Mouse (Mus musculus): ENCODE results near the gene Celf5. TPM values are rescaled to one million over a fixed set of nuclear protein-coding genes. Genes with fewer than 3 reads are reported as not detected.

Celf5 gene
- total RNA-seq, 2 experiments from 2014 or later = 256 to 303 TPM

DNA sequence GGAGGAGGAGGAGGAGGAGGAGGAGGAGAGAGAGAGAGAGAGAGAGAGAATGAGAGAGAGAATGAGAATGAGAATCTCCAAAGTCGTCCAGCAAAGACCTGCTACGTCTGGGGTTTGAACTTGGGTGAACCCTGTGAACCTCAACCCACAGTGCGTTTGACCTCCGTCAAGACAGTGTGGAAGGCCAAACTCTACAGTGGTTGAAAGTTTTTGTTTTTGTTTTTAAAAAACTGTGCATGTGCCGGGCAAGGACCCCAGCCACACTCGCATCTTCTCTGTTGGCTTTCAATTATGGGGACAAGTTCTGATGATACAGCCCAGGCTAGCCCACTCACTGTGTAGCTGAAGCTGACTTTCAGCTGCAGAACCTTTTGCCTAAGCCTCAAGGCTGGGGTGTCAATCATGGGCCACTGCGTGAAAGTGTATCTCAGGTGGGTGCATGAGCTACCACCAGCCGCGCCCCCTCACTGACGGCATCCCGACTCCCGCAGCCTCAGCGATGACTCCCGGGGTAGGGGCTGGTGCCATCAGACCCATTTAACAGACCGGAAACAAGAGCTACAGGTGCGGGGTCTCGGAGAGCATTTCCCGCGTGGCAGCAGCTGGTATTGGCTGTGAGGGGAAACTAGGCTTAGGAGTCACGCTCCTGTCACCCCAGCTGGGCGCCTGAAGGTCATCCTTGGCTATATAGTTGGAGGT is 50.2 kb downstream of the Celf5 start:
- no peak for DNase-seq (ENCODE audit: low spot score in 2 of 2)
- intact Hi-C loops (cut with DNase I) = no loop called here

DNA sequence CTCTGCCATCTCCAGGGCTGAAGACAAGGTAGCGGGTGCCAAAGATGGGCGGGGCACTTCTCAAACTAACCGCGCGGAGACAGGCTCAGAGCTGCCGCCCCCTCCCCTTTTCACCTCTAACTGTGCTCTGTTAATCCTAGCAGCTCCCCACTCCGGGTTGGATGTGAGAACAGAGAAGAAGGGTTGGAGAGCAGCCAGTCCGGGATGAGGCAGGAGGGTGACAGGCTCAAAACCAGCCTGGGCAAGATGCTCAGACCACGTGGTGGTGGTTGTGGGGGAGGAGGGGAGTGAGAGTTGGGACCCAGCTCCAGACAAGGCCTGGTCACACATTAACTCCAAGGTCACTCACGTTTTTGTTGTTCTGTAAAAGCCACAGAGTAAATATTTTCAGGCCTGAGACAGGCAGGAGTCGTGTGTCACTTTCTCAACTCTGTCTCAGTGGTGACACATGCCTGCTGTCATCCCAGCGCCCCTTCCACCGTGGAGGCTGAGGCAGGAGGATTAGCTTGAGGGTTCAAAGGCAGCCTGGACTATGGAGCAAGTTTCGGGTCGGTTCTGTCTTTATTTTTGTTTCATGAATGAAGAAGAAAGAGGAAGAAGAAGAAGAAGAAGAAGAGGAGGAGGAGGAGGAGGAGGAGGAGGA is 50.9 kb downstream of the Celf5 start:
- intact Hi-C loops (cut with DNase I) = loop anchor here (2.0 kb wide), 1 partner anchor 15 kb away; no protein-coding TSS in a partner anchor
- DNase-seq (ENCODE audit: low spot score in 2 of 2) = no peak

DNA sequence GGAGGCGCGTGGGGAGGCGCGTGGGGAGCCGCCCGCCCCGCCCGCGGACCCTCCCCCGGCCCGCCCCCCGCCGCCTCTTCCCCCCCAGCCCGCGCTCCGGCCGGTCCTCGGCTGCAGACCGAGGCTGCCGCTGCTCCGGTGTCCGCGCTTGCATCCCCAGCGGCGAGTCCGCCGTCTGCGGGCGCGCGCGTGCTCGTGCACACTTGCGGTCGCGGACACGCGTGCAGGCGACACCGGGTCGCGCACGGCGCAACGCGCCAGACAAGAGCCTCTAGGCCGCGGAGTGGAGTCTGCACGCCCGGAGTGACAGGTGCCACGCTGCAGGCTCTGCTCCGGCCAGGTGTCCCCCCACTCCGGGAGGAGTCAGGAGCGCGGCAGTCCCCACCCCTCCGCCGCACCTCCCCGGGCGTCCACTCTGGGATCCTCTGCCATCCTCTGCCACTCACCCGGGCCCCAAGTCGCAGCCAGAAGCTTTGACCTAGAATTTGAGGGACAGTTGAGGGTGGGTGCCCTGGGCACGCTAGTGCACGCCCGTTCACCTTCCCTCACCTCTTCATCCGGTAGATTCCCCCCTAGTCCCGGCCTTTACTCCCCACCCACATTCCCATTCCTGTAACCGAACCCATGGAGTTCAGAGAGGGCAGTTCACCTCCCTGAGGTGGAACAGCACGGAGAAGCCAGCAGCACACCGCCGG is 51.5 kb downstream of the Celf5 start:
- intact Hi-C loops (cut with DNase I) = loop anchor here (2.0 kb wide), 1 partner anchor 14 kb away; no protein-coding TSS in a partner anchor
- peak in 1 of 2 experiments; percentile 83 for DNase-seq (ENCODE audit: low spot score in 2 of 2)

DNA sequence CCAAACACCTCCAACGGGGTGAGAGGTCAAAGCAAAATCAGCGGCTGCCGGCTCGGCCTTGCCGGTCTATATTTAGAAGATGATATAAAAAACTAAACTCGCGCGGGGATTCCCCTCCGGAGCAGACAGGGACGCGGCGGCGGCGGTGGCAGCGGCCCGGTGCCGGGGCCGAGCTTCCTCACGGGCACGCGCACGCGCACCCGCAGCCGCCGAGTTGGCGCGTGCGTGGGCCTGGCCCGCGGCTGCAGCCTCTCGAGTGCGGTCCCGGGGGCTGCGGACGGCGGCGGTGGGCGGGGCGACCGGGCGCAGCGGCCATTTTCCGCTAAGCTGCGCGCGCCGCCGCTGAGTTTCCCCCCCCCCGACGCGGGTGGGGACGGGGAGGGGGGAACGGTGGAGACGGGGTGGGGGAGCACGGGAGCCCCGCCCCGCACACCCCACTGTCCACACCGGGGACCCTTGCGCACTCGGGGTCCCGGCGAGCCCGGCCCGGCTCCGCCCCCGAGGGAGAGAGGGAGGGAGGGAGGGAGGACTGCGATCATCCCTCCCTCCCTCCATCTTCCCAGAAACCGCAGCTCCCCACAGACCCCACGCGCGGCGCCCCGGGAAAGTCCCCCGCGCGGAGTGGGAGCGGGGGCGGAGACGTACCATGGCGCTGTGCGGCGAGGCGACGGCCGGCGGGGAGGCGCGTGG is 52.2 kb downstream of the Celf5 start:
- intact Hi-C loops (cut with DNase I) = loop anchor here (2.0 kb wide), 1 partner anchor 13 kb away; no protein-coding TSS in a partner anchor
- peak; percentile 82 to 89 for DNase-seq (ENCODE audit: low spot score in 2 of 2)

DNA sequence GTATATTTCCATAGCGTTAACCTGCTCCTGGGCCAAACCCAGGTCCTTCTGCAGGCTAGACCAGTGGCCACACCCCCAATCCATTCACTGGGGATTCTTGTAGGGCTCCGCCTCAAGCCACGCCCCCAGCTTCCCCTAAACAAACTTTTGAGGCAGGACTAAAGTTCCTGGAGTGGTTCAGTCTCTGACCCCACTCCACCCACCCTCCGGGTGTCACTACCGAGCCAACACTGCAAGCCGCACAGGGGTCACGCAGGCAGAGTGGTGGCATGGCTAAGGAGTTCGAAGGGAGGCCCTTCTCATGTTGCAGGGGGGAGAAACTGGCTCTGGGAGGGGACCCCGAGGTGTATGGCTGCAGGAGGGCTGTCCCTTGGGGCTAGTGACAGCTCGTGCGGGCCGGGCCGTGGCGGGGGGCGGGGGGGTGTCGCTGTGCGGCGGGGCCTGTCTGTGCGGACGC is 52.9 kb downstream of the Celf5 start:
- DNase-seq (ENCODE audit: low spot score in 2 of 2) = peak in 1 of 2 experiments; percentile 69
- intact Hi-C loops (cut with DNase I) = loop anchor here (2.0 kb wide), 1 partner anchor 13 kb away; no protein-coding TSS in a partner anchor

DNA sequence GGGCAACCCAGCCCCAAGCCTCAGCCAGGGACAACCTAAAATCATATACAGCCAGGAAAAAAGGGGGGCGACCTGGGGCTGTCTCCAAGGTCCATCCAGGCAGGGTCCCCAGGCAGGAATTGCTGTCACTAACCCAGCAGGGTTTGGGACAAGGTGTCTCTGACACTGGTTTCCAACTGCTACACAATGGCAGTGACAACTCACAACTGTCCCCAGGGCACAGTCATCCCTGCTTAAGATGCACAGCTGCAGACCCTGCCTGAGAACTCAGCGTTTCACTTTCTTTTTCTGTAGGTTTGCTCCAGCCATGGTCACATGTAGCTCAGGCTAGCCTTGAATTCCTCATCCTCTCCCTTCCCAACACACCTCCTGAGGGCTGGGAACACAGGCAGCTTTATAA is 53.4 kb downstream of the Celf5 start:
- DNase-seq (ENCODE audit: low spot score in 2 of 2) = peak in 1 of 2 experiments; percentile 3
- intact Hi-C loops (cut with DNase I) = no loop called here

DNA sequence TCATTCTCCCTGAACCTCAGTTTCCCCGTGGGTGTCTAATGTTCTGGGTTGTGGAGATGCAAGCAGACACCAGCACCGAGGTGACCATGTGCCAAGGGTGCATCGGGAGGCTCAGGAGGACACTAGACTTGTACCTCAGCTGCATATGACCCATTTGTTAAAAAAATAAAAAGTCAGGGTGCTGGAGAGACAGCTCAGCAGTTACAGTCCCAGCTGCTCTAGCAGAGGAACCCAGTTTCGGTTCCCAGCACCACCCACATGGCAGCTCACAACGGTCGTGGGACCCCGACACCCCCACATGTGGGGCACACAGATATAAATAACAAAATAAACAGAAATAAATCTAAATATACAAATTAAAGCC is 54.0 kb downstream of the Celf5 start:
- intact Hi-C loops (cut with DNase I) = no loop called here
- peak in 1 of 2 experiments; percentile 3 for DNase-seq (ENCODE audit: low spot score in 2 of 2)

DNA sequence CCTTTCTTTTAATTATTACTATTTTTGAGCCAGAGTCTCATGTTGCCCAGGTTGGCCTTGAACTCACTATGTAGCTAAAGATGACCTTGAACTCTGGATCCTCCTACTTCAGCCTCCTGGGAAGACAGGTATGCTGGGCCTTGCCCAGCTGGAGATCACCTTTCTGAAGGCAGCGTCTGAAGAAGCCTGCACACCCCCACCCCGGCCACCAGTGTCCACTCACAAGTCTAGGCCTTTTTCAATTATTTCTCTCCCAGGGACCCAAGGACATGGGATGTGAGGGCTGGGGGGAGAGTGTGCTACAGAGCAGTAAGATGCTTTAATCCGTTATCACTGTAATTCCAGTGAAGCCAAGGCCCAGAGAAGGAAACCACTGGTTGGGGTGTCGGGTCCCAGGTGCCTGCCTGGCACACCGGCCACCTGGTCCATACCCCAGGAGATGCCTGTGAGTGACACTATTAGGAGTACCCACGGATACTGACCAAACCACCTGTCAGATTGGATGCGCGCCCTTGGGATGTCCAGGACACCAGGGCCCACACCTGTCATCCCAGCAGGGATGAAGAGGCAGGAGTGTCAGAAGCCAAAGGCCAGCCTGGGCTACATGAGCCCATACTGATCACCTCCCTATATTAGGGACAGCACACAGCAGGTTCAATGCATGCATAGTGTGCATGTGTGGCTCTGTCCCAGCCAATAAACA is 54.6 kb downstream of the Celf5 start:
- intact Hi-C loops (cut with DNase I) = no loop called here
- DNase-seq (ENCODE audit: low spot score in 2 of 2) = peak in 1 of 2 experiments; percentile 4

DNA sequence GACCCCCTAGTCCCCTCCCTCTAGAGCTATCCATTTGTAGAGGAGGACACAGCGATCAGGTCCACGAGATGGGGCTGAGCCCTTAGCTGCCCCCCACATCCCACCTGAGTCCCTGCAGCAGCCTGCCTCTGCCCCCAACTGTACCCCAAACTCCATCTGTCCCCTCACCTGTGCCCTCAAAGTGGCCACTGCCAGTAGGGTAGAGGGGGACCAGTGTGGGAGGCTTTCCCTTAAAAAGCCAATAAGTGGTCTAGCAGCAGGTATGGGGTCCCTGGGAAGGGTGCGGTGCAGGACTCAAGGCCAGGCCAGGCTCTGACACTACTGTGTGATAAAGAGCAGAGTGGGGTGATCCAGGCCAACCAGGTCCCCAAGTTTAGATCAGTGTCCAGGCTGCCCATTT is 55.2 kb downstream of the Celf5 start:
- no peak for DNase-seq (ENCODE audit: low spot score in 2 of 2)
- intact Hi-C loops (cut with DNase I) = no loop called here

DNA sequence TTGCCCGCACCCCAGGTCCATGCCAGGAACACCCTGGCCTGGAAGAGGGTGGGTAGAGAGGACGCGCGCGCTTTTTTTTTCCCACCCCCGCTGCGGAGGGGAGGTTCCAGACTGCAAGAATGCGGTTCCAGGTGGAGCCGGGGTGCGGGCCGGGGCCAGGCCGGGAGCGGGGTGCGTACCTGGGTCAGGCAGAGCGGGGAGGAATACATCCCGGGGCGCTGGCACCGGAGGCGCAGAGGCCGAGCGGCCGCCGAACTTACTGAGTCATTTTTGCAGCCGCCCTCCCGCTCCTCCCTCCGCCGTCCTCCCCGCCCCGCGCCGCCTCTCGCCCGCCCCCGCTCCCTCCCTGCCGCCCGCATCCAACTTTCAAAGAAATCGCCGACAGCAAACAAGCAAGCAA is 55.6 kb downstream of the Celf5 start:
- peak in 1 of 2 experiments; percentile 63 for DNase-seq (ENCODE audit: low spot score in 2 of 2)
- intact Hi-C loops (cut with DNase I) = no loop called here

DNA sequence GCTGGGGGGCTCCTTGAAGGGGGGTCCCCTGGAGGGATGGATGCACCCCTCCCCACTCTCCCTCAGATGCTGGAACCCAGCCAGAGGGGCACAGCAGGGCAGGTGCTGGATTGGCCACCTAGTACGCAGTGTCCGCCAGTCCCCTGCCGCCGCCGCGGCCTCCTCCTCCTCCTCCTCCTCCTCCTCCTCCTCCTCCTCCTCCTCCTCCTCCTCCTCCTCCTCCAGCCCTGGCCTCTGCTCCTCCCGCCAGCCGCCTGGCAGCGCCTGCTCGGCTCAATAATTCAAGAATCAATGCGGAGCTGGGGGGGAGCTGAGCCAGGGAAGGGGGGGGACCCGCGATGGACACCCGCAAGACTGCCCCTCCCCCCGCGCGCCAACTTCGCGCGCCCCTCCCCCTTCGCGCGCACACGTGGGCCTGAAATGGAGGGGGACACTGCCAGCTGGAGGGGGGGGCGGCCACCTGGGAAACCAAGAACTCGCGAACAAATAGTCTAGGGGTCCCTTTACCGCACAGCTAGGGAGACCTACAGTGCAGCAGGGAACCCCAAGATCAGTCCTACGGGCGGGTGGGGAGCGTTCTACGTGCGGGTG is 56.3 kb downstream of the Celf5 start:
- intact Hi-C loops (cut with DNase I) = no loop called here
- DNase-seq (ENCODE audit: low spot score in 2 of 2) = peak in 1 of 2 experiments; percentile 19

DNA sequence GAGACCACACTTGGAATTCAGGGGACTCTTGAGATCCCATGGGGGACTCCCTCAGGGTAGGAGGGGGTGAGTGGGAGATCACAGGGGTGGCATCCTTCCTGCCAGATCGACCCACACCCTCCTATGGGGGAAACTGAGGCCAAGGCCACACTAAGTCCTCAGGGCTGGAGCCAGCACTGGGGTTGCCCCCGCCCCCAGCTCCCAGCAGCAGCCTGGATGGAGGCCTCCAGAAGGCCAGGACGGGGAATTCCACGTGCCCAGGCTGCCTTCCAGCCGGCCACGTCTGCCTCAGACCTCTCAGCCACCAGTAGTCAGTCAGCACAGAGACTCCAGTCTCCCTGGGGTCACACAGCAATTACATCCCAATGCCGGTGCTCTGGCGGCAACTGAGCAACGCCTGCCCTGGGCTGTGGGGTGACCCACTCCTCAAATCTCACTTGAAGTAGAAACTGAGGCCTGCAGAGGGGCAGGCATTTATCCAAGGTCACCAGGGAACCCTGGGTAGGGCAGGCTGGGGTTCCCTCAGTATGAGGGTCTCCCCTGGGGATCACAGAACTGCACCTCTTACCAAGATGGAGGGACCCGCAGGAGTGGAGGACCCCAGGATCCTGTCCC is 57.2 kb downstream of the Celf5 start:
- intact Hi-C loops (cut with DNase I) = no loop called here
- peak in 1 of 2 experiments; percentile 19 for DNase-seq (ENCODE audit: low spot score in 2 of 2)

DNA sequence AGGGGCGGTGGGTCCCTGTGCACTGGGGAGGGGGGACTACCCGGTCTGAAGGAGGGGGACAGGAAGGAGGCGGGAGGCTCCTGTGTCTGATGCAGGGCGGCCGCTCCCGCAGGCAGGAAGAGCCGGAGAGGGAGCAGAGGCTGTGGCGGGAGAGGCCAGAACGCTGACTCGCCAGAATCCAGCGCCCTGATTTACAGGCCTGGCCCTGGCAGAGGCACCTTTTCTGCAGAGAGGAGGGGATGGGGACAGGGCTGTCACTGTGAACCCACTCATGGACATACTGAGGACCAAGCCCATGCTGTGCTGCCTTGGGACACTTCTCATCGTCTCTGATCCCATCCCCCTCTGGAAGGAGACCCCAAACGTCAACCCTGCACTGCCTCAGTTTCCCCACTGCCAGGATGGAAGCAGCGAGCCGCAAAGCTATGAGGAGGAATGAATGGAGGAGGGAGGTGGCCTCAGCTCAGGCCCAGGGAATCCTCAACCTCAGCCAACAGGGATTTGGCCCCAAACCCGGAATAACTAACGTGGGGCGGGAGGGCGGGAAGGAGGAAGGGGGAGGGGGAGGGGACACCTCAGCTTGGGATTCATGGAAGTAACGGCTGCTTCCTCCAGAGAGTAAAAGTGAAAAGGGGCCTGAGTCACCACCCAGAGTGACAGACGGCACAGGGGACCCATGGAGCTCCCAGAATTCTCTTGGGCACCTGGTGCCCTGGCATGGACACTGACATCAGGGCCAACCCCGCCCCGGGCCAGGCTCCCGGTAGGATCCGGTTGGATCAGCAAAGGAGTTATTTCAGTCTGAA is 58.1 kb downstream of the Celf5 start:
- intact Hi-C loops (cut with DNase I) = no loop called here
- peak in 1 of 2 experiments; percentile 19 for DNase-seq (ENCODE audit: low spot score in 2 of 2)

DNA sequence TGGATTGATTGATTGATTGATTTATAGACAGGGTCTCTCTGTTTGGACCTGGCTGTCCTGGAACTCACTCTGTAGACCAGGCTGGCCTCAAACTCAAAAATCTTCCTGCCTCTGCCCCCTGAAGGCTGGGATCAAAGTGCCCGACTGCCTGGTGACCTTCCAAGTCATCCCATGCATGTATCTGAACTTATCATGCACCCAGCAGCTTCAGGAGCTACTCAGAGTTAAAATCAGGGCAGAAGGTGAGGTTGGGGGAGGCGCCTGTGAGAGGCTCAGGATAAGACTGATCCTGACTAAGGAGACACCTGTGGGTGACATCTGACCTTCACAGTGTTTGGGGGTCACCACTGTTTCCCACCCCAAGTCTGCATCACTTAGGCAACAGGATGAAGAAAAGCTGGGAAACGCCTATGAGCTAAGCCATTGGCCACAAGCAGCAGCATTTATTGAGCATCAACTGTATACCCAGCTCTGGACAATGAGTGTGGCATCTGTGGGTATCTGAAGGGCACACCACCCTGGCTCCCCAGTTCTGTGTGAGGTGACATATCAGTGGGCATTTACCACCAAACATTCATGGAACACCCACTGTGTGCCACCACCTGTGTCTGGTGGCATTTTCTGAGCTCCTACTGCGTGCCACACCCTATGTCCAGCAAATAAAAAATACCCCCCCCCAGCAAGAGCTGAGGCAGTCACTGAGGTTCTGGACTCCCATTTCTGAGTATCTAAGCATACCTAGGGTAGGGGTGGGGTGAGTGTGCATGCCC is 58.8 kb downstream of the Celf5 start:
- intact Hi-C loops (cut with DNase I) = no loop called here
- peak; percentile 3 to 21 for DNase-seq (ENCODE audit: low spot score in 2 of 2)

DNA sequence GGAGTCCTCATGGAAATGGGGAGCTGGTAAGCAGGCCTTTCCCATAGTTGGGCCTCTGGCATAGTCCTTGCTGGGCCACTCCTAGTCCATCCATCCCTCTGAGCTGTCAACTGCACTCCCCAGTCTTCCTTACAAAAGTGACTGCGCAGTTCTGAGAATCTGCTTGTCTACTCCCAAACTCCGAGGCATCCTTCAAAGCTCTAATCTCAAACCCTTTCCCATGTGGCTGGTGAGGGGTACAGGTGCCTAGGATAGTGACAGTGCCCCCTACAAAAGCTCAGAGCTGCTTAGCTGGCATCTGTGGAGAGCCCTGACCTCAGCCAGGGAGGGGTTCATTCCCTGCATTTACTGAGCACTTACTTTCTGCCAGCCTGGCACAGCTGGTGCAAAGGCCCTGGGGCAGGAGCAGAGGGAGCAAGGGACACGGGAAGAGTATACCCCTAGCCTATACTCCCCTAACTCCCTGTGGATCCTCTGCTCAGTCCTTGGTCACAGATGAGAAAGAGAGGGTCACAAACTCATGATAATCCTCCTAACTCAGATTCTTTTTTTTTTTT is 59.8 kb downstream of the Celf5 start:
- intact Hi-C loops (cut with DNase I) = no loop called here
- DNase-seq (ENCODE audit: low spot score in 2 of 2) = peak in 1 of 2 experiments; percentile 3

DNA sequence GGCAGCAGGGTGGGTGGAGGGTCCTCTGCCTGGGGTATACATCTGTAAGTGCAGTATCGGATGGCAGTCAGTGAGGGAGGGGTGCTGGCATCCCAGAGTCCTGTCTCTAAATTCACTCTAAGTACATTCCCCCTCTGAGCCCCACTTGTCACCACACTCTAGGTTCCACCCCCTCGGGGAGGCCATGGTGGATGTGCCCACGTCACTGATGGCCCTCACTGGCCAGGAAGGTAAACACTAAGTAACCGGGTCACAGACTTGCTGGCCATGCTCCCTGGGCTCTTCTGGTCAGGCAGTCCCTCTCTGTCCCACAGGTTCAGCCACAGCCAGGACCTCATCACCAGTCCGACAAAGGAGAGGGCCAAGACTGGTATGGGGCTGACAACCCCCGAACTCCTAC is 60.3 kb downstream of the Celf5 start:
- intact Hi-C loops (cut with DNase I) = no loop called here
- DNase-seq (ENCODE audit: low spot score in 2 of 2) = no peak

DNA sequence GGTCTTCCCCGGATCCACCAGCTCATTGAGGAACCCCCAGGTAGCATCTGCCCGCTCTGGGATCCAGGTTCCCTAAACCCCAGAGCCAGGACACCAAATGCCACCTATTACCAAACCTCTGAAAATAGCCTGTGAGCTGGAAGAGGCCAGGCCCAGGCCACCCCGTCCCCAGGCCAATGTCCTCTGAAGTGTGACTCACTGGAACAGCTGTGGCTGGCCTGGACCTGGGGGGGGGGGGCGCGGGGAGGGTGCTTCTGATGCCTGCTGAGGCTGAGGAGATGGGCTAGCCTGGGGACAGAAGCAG is 60.8 kb downstream of the Celf5 start:
- DNase-seq (ENCODE audit: low spot score in 2 of 2) = no peak
- intact Hi-C loops (cut with DNase I) = no loop called here
